Mouse (Mus musculus) left cerebral cortex, postnatal 4 days (tissue): Measurements from ENCODE around the gene Cdan1. TPM values are rescaled to one million over a fixed set of nuclear protein-coding genes. Genes with fewer than 3 reads are reported as not detected.

Experiments used
- DNase-seq: peaks from one replicate; pipeline ENCODE4 v3.0.0-alpha.2; 2022
- intact Hi-C: fragments of 180-260 bp; cut with DNase I; formaldehyde crosslinking; loops from one replicate; pipeline ENCODE4 v1.15.1; 2025
- total RNA-seq, 2 experiments: library from RNA; stranded (reverse); gene quantifications; 2 replicates each; pipeline ENCODE4 v1.2.3; 2021

Cdan1 gene
- 10 to 100 TPM; 27.6 to 29.0 TPM for total RNA-seq

DNA sequence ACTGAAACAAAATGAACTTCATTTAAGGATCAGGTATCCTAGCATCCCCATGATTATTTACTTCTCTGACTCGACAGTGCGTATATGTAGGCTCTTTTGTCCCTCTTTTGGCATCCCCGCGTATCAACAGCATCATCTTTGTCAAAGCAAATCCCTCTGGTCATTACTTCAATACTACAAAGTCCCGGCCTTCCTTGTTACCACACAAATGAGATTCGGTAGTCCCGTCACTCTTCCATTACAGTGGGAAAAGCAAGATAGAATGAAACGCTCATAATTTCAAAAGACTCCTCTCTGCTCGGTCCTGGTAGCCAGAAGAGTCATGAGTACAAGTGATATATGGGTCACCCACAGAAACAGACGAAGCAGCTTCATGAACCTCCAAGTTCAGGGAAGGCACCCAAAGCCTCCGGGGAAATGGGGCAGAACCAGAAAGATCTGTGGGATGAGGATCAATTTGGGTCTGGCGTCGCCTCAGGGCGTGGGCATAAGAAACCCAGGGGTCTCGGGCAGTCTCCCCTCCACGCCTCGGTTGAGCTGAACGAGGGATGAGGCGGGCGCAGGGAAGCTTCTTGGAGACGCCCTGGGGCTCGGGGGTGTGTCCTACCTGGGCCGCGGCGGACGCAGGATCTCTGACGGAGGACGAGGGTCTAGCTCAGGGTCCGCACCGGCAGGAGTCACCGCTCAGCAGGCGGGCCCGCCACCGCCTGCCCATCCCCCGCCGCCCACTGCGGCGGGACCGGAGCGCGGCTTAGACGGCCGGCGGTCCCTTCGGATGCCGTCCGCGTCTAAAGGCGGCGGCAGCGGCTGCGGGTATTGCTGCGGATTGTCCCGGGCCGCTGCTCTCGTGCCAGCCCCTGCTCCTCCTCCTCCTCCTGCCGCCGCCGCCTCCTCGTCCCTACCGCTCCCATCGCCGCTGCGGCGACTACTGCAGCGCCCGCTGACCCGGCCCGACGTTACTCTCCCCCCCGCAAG, at the start of gene Cdan1:
Cdan1 (minus strand) TSS at position 680 of the 975 bp plus-strand sequence.
- DNase-seq: peak; percentile 57
- intact Hi-C loops: no loop called here

DNA sequence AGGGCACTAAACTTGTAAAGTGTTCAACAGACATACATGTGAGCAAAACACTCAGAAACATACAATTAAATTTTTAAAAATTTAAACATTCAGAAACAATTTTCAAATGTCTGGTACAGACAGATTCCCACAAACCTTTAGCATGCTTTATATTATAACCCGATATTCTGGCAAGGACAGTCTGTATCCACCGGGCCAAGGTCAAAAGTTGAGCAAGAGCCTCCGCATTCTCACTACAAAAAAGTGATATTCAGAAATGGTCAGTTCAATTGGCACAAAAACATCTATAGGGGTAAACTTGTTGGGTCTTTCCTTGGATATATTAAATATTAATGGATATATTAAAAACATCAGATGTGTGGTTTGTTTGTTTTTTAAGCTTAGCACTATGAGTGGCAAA, 46.4 kb upstream of the Cdan1 start:
- intact Hi-C loops: no loop called here
- DNase-seq: no peak

DNA sequence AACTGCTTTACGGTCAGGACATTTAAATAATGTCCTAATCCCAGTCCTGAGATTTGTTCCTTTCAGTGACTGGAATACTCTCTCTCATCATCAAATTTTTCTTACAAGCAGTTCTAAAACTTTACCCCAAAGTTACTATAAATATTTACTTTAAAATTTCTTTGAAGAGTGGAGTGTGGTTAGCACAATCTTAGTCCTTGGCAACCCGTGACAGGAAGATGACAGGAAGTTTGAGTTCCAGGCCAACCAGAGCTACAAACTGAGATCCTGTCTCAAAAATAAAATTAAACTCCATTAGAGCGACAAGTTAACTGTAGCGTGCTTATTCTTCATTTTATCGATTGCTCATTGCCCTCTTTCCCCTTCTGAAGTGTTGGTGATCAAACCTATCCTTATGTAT, 37.7 kb upstream of the Cdan1 start:
- DNase-seq: no peak
- intact Hi-C loops: no loop called here

DNA sequence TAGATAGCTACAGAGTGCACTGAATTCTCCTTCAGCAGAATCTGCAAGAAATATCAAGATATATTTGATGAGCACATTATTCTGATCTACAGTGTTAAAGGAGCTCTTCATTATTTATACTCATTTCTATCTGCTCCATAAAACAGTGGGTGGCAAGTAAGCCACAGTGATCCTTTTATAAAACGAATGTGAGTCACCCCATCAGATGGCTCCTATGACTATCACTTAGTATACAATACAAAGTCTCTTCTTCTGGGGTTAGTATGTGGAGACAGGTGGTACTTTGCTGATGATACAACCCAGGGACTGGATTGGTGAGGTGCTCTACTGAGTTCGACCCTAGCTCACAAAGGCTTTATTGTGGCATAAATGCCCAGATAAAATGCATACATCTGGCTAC, 23.3 kb upstream of the Cdan1 start:
- intact Hi-C loops: no loop called here
- DNase-seq: no peak

DNA sequence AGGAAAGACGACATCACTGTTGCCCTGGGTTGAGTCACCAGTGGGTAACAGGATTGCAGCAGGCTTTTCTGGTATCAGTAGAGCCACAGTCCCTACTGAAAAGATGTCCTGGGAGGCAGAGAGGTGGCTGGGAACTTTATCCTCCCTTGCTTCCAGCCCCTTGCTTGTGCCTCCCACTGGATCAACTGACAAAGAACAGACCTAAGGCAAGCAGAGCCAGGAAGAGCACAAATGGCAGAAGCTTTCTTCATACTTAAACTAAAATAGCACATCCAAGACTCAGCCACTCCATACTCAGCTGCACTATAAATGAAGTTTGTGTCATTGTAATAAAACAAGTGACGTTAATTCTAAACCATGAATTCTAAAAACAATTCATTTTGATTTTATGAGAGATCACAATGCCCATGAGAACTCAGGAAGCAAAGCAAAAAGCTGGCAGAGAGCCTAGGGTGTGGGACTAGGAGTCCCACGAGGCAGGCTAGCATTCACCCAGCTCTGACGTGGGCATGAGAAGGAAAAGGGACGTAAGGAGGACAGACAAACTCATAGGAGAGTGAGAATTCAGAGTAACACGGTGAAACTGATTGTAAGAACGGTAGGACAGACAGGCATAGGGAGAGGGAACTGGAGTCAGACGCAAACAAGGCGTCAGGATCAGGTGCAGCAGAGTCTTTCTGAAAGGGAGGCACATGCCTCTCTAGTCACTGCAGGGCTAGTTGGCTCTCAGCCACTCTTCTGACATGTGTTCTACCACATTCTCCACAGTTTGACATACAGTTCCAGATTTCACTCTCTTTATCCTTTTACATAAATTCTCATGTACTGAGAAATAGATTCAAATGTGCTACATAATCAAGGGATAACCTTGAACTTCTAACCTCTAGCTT, 21.8 kb upstream of the Cdan1 start:
- intact Hi-C loops: no loop called here
- DNase-seq: no peak

DNA sequence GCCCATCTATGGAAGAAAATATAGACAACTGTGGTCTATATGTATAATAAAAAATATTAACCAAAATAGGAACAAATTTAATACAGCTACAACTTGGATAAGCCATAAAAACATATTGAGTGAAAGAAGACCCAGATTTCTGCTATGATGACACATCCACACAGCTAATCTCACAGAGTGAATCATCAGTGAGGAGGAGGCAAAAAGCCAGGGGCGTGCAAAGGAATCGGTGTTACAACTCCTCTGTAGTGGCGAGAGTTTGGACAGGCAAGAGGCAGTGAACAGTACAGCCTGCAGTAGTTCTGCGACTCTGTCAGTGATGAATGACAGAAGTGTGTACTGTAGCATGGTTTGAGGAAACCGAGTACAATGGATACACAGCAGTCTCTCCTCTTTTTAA, 17.4 kb upstream of the Cdan1 start:
- intact Hi-C loops: no loop called here
- DNase-seq: no peak

DNA sequence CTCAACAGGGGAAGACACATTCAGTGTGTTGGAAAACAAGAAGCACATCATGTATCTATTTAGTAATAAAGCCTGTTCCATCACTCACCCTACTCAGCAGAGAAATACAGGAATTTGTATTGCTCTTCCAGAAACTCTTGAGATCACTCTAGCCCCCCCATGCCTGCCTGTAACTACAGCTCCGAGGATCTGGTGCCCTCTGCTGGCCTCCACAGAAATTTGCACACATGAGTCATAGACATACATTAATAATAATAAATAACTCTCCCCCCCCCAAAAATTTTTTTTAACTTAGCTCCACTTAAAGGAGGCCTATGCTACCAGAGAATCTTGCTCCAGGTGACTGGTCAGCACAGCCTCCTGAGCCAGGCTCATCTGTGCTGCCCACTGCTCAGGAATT, 16.6 kb upstream of the Cdan1 start:
- DNase-seq: peak; percentile 28
- intact Hi-C loops: no loop called here

DNA sequence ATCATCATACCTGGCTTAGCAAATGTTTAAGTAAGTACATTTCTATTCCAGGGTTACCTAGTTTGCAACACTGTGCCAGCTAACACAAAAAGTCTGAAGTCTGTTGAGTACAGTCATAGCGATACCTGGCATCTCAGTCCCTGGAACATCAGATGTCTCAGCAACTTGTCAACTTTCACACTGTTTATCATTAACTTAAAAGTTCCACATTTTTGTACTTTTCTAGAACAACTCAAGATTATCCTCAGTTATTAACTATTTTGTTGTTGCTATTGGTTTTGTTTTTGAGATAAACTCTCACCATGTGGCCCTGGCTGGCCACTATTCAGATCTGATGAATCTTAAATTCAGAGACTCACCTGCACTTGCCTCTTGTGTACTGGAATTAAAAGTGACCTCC, 13.5 kb upstream of the Cdan1 start:
- DNase-seq: no peak
- intact Hi-C loops: no loop called here

DNA sequence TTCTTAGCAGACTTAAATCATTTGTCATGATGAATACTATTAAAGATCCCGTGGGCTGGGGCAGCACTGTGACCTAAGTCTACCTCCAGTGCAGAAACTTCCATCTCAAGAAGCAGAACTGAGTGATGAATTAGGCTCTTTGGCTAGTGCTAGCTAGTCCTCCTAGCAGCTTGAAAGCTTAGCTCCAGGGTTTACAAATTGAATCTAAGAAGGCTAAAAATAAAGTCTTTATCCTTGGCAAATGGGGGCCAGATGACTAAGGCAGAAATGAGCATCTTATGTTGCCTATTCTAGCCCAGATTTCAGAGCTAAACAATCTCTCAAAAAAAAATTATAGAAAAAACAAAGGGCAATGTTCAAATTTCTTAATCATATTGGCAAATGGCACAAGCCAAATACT, 10.8 kb upstream of the Cdan1 start:
- DNase-seq: no peak
- intact Hi-C loops: no loop called here

DNA sequence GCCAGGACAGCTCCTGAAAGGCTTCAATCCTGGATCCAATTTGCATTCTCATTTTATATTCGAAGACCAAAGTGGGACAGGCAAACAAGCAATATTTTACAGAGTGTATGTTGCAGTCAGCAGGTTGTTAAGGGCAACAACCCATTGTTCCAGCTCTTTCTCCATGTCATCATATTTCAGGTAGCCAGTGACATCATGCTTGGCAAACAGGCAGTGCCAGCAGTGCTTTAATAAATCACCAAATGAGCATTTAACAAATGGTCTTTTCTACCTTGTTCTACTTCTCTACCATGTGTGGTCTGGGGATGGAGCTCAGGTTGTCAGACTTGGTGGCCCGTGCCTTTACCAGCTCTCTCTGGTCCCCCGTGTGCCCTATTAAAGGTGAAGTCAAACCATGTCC, 8.2 kb upstream of the Cdan1 start:
- DNase-seq: no peak
- intact Hi-C loops: no loop called here

DNA sequence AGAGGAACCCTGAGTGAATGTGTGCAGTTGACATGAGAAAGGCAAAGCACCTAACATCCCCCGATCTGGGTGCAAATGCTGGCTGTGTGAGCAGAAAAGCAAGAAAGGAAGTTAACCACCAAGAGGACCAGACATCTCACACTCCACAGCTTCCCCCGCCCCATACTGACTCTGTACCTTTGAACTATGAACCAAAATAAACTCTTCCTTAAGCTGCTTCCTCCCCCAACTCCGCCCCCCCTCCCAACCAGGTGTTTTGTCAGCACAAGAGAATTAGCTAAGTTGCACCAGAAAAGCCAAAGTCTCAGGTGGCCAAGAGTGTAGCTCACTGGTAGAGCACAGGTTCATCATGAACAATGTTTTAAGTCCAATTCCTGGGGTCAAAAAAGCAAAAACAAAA, 3.2 kb upstream of the Cdan1 start:
- intact Hi-C loops: no loop called here
- no peak for DNase-seq

DNA sequence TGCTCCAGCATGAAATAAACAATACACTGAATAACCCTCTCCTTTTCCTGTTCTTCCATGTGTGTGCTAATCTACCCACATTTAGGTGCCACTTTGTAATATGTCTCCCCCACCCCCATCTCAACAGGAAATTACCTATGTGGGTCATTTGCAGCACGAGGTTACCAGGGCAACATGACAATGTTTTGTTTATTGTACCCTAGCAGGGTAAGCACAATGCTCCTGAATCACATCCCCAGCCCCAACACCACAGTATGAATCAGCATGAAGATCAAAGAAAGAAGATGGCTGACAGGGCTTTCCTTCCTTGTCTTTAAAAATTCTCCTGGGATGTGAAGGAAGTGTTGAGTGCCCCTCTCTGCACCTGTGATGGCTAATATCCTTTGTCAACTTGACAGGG, 2.7 kb upstream of the Cdan1 start:
- DNase-seq: no peak
- intact Hi-C loops: no loop called here

DNA sequence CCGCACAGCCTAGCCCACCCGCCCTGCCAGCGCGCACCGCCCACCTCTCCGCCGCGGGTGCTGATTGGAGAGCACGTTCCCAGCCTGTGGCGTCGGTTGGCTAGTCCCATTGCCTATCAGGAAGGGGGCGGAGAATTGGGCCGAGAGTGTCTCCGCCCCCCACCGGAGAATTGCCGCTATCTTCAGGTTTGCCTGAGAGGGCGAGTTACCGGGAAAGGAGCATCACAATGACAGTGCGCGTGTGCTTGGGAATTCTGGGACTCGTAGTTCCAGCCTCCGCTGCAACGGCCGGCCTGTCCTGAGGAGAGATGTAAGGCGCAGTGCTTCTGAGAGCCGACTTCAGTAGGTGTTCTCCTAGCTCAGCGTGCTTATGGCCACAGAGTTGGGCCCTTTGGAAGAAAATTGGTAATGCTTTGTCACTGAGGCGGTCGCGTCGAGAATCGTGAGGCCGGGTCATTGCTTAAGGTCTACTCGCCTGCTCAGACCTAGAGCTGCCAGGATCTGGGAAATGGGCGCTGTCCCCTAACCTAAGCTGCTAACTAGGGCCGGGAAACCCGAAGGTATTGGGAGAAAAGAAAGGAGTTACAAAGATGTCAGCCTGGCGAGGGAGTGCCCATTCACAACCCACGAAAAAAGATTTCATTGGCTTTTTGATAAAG, 625 bp upstream of the Cdan1 start, which contains the start of gene Ttbk2:
Ttbk2 (minus strand) TSS at position 181 of the 659 bp plus-strand sequence.
- intact Hi-C loops: no loop called here
- peak; percentile 98 for DNase-seq

DNA sequence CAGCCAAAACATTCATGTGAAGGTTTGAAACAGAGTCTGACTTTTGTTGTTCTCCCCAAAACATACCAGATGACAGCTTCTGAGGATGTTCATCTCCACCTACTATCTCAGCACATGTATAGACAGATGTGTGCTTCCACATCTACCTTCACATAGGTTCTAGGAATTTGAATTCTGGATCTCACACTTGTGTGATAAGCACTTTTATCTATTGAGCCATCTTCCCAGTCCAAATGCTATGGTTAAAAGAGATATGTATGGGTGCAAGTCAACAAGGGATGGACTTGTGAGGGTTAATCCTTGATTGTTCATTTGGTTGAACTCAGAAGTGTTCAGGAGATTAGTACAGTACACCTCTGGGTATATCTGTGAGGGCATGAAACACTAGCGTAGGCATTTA, 4.6 kb downstream of the Cdan1 start:
- no peak for DNase-seq
- intact Hi-C loops: no loop called here

DNA sequence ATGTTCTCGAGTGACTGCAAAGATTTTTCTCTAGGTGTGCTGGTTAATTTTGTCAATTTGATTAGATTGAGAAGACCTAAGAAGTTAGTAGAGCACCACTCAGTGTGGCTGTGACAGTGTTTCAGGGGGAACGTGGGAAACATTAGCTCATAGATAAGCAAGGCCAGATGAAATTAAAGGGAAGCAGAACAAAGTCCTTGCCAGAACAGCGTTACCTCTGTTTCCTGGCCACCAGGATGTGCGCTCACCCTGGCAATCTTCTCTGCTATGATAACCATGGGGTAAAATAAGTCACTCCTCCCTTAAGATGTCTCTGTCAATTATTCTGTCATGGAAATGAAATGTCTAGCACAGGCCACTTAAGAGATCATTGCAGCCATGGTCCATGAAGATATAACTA, 5.9 kb downstream of the Cdan1 start:
- intact Hi-C loops: no loop called here
- DNase-seq: no peak

DNA sequence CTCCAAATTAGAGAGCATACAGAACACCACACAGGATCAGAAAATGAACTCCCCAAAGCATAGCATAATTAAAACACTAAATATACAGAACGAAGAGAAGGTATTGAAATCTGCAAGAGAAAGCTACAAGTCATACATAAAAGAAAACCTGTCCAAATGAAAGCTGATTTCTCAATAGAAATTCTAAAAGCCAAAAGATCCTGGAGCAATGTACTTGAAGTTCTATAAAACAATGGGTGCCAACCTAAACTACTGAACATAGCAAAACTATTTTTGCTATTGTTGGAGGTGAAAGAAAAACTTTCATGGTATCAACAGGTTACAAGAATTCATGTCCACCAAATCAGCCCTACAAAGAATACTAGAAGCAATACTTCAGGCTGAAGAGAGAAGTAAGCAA, 8.7 kb downstream of the Cdan1 start:
- intact Hi-C loops: no loop called here
- no peak for DNase-seq

DNA sequence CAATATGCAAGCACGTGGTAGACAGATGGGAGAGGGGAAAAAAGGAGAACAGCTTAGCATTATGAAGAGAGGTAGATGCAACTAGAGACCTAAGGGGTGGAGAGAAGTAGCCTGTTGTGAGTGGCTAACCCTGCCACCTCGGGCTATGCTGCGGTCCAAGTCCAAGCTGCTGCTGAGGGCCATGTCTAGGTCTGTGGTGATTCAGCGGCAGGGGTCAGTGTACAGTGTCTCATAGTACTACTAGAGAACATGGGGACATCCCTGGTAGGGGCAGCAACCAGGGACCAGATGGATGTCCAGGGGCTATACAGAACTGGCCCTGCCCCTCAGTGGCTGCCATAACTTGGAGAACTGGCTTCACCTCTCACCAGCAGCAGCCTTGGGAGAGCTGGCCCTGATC, 14.8 kb downstream of the Cdan1 start:
- intact Hi-C loops: no loop called here
- no peak for DNase-seq

DNA sequence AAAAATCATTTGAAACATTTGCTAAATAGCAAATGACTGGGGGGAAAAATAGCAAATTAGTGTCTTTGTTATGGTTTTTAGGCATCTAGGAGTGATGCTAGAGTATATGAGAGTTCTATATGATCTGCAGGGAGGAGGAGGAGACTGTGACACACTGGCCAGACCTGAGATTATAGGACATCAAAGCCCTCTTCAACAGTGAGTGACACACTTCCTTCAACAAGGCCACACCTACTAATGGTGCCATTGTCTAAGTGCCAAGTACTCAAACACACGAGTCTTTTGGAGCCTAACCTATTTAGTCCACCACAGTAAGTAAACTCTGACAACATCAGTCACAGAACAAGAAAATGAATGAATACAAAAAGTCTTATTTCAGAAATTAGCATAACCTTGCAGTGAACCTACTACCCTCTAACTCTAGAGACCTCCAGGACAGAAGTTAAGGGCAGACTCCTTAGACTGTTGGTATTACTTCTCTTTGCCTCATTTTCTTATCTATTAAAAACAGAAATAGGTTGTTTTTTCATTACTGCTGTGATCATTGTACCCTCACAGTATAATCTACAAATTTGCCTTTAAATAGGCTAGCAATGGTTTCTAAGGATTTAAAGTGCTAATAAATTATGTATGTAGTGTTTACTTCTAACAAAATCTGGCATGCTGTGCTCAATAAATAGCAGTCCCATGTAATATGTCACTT, 22.8 kb downstream of the Cdan1 start:
- intact Hi-C loops: no loop called here
- DNase-seq: no peak

DNA sequence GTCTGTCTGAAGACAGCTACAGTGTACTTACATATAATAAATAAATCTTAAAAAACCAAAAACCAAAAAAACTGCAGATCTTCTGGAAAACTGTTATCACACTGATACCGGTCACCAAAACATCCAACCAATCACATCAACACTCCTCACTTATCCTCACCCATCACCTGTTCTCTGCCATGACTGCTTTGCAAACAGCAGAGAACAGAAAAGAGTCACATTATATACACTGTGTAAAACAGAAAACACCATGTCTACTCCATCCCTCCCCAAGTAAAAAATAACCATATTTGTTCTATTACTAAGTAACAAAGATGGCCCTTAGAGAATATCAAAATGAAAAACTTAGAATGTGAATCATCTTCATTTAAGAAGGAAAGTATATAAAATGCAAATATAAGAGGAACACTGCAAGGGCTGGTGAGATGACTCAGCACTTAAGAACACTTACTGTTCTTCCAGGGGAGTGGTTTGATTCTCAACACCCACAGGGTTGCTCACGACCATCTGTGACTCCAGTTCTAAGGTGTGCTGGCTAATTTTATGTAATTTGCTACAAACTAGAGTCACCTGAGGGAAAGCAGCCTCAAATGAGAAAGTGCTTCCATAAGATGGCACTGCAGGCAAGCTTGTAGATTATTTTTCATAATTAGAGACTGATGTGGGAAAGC, 79.5 kb downstream of the Cdan1 start:
- DNase-seq: no peak
- intact Hi-C loops: no loop called here

DNA sequence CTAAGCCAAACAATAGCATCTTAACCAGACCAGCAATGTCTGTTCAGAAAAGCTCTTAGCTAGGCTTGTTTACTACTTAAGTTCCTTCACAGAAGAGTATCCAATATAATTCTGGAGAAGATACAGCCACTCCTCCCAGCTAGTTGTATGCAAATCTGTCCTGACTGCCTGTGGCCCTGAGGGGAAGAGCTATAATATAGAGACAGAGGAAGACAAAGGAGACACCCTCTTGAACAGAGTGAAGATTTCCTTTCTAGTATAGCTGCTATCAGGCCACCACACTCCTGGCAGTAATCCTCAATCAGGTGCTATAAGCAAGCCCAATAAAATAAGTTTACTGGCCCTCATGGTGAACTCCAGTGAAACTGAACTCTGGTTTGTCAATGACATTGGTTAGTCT, 88.0 kb downstream of the Cdan1 start:
- no peak for DNase-seq
- intact Hi-C loops: no loop called here
